Mouse (Mus musculus): ENCODE results near the gene Palm2. TPM values are rescaled to one million over a fixed set of nuclear protein-coding genes. Genes with fewer than 3 reads are reported as not detected.
A peak's percentile ranks its signal among the peaks of the same experiment; 100 is the strongest.

The Palm2 gene
- polyA plus RNA-seq, 1 experiment from 2014 or later: 11.8 TPM

DNA sequence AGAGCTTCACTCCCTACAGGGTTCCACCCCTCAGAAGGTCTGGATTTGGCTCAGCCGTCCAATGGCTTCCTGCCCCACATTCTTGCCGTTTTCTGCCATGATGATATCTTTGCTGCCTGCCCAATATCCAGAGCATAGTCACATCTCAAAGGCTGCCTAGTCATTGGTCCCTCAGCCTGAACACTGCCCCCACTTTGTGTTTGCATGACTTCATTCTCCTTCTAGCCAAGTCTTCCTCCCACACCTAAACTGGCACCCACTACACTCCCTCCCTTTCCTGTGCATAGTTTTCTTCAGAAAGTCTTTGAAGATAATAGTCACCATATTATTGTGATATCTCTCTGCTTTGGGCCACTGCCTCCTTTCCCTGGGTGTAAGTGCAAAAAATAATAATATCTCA lies 123.1 kb downstream of the Palm2 start:
- Histone ChIP-seq H3K4me1 (ENCODE audit: control insufficient read depth, insufficient read depth, low read length) (peaks cover 36% of the 10 kb centered on the region), H3K4me3 (ENCODE audit: low read length) (no peak overlapping the region)

DNA sequence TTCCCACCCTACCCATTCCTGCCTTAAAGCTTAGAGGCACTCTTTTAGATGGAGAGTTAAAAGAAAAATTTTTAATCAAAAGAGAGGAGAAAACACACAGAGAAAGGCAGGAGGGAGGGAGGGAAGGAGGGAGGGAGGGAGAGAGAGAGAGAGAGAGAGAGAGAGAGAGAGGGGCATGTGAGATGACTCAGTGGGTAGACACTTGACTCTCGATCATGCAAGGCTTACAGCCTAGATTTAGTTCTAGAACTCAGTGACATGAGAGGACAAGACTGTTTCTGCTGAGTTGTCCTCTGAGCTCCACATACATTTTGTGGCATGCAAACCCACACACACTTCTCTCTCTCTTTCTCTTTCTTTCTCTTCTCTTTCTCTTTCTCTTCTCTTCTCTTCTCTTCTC lies 125.4 kb downstream of the Palm2 start:
- H3K4me2 ChIP-seq (ENCODE audit: low read depth, low read length): peak overlapping the region; percentile 63; the same call in 1 of the 2 replicates
- H3K36me3 ChIP-seq (ENCODE audit: control insufficient read depth, insufficient read depth): no peaks in the 10 kb centered on the region
- H3K27me3 ChIP-seq (ENCODE audit: control insufficient read depth, insufficient read depth, low read length): no peaks in the 10 kb centered on the region
- no peak overlapping the region for H3K9ac ChIP-seq (ENCODE audit: low read length)
- no peak overlapping the region for H3K4me3 ChIP-seq (ENCODE audit: low read length)
- no peaks in the 10 kb centered on the region for H3K9me3 ChIP-seq (replicated peaks; ENCODE audit: control insufficient read depth, low read length)
- H3K27ac ChIP-seq (ENCODE audit: low read length): peak overlapping the region; percentile 98
- H3K4me1 ChIP-seq (ENCODE audit: control insufficient read depth, insufficient read depth, low read length): peaks cover 44% of the 10 kb centered on the region
- no peak for ATAC-seq (replicated peaks; ENCODE audit: extremely low read depth, insufficient read depth, low FRiP score)
- 23% methylated on average over 1 of the region's 1 CpGs for WGBS

More for the DNA sequence above, 123.1 kb downstream of the Palm2 start:
- Histone ChIP-seq H3K36me3 (ENCODE audit: control insufficient read depth, insufficient read depth) (no peaks in the 10 kb centered on the region), H3K27me3 (ENCODE audit: control insufficient read depth, insufficient read depth, low read length) (no peaks in the 10 kb centered on the region), H3K4me2 (ENCODE audit: low read depth, low read length) (no peak overlapping the region), H3K9me3 (replicated peaks; ENCODE audit: control insufficient read depth, low read length) (no peaks in the 10 kb centered on the region), H3K27ac (ENCODE audit: low read length) (no peak overlapping the region), H3K9ac (ENCODE audit: low read length) (no peak overlapping the region)
- WGBS: 48% methylated on average over 2 of the region's 2 CpGs
- no peak for ATAC-seq (replicated peaks; ENCODE audit: extremely low read depth, insufficient read depth, low FRiP score)

DNA sequence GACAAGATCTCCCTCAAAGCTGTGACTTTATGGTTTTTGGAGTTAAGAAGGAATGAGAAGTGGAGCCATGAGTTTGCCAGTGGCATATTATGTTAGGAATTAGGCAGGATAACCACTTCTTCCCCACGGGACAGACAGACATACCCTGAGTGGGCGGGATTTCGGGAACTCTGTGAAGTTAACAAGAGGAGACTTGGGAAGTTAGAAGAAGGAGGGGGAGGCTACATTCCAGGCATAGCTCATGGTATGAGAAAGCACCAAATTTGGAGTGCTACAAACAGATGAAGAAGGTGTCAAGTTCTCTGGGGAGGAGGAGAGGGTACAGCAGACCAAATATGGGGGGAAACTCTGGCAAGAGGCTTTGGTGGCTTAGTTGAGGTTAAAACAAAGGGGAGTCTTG lies 126.0 kb downstream of the Palm2 start:
- 15% methylated on average over 3 of the region's 3 CpGs for WGBS
- peak; percentile 81 for ATAC-seq (replicated peaks; ENCODE audit: extremely low read depth, insufficient read depth, low FRiP score)
- Histone ChIP-seq H3K4me1 (ENCODE audit: control insufficient read depth, insufficient read depth, low read length) (peaks cover 43% of the 10 kb centered on the region), H3K27ac (ENCODE audit: low read length) (peak overlapping the region; percentile 98), H3K27me3 (ENCODE audit: control insufficient read depth, insufficient read depth, low read length) (no peaks in the 10 kb centered on the region), H3K36me3 (ENCODE audit: control insufficient read depth, insufficient read depth) (no peaks in the 10 kb centered on the region), H3K9me3 (replicated peaks; ENCODE audit: control insufficient read depth, low read length) (no peaks in the 10 kb centered on the region), H3K4me3 (ENCODE audit: low read length) (peak overlapping the region; percentile 34), H3K9ac (ENCODE audit: low read length) (peak overlapping the region; percentile 73), H3K4me2 (ENCODE audit: low read depth, low read length) (peak overlapping the region; percentile 63)

DNA sequence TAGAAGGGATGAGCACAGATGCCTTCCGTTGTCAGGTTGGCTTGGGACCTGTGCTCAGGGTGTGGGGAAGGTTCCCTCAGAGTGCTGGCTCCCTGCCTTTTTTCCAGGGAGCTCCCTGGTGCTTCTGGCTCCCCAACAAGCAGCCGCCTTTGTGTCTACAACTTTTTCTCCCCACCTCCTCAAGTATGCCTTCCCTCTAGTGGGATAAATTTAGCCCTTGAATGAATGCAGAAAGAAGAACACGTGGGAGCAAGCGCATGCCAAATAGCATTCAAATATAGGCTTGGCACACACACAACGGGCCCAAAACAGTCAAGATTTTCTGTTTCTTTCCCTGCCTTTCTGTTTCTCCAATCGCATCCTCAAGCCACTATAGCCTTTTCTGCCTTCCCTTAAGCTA lies 127.0 kb downstream of the Palm2 start:
- H3K27ac ChIP-seq (ENCODE audit: low read length): peak overlapping the region; percentile 98
- H3K4me3 ChIP-seq (ENCODE audit: low read length): peak overlapping the region; percentile 34
- peaks cover 46% of the 10 kb centered on the region for H3K4me1 ChIP-seq (ENCODE audit: control insufficient read depth, insufficient read depth, low read length)
- H3K9ac ChIP-seq (ENCODE audit: low read length): peak overlapping the region; percentile 73
- ATAC-seq (replicated peaks; ENCODE audit: extremely low read depth, insufficient read depth, low FRiP score): peak; percentile 67
- peak overlapping the region; percentile 63 for H3K4me2 ChIP-seq (ENCODE audit: low read depth, low read length)
- 25% methylated on average over 6 of the region's 6 CpGs for whole genome bisulfite sequencing
- H3K36me3 ChIP-seq (ENCODE audit: control insufficient read depth, insufficient read depth): no peaks in the 10 kb centered on the region
- no peaks in the 10 kb centered on the region for H3K9me3 ChIP-seq (replicated peaks; ENCODE audit: control insufficient read depth, low read length)
- H3K27me3 ChIP-seq (ENCODE audit: control insufficient read depth, insufficient read depth, low read length): no peaks in the 10 kb centered on the region

DNA sequence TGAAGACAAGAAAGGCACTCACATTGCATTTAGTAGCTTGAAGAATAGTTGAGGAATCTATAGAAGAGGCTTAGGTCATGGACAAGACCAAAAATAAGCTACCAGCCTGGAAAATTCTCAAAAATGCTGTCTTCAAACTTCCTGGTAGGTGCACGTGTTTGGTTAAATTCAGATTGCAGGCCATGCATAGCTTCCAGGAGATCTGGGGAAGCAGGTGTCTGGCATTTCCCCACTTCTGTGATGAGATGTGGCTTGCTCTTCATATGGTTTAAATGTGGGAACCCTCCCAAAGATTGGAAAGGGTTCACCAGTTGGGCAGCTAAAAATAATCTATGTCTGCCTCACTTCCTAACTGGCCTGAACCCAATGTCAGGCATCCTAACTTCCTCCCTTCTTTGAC lies 131.2 kb downstream of the Palm2 start:
- H3K9ac ChIP-seq (ENCODE audit: low read length): no peak overlapping the region
- peak overlapping the region; percentile 28; the same call in 1 of the 2 replicates for H3K27ac ChIP-seq (ENCODE audit: low read length)
- no peak for ATAC-seq (replicated peaks; ENCODE audit: extremely low read depth, insufficient read depth, low FRiP score)
- H3K4me2 ChIP-seq (ENCODE audit: low read depth, low read length): no peak overlapping the region
- H3K4me1 ChIP-seq (ENCODE audit: control insufficient read depth, insufficient read depth, low read length): peaks cover 41% of the 10 kb centered on the region
- no peaks in the 10 kb centered on the region for H3K36me3 ChIP-seq (ENCODE audit: control insufficient read depth, insufficient read depth)
- H3K9me3 ChIP-seq (replicated peaks; ENCODE audit: control insufficient read depth, low read length): no peaks in the 10 kb centered on the region
- no peaks in the 10 kb centered on the region for H3K27me3 ChIP-seq (ENCODE audit: control insufficient read depth, insufficient read depth, low read length)
- H3K4me3 ChIP-seq (ENCODE audit: low read length): no peak overlapping the region
- WGBS: 54% methylated on average over 1 of the region's 1 CpGs

DNA sequence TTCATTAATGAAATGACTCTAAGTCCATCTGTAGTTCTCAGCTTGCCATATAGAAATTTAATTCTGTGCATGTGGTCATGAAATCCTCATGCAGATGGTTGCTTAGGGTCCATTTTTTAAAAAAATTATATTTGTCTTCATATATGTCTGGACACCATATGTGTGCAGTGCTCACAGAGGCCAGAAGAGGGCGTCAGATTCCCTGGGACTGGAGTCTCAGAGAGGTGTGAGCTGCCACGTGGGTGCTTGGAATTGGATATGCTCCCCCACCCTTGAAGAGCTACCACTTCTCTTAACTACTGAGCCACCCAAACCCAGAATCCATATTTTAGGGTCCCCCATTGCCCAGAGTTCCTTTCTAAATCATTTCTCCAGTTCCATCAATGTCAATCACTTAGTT lies 131.8 kb downstream of the Palm2 start:
- H3K4me2 ChIP-seq (ENCODE audit: low read depth, low read length): no peak overlapping the region
- no peak overlapping the region for H3K4me3 ChIP-seq (ENCODE audit: low read length)
- H3K9ac ChIP-seq (ENCODE audit: low read length): no peak overlapping the region
- H3K36me3 ChIP-seq (ENCODE audit: control insufficient read depth, insufficient read depth): no peaks in the 10 kb centered on the region
- no peak overlapping the region; the same call in 1 of the 2 replicates for H3K27ac ChIP-seq (ENCODE audit: low read length)
- H3K27me3 ChIP-seq (ENCODE audit: control insufficient read depth, insufficient read depth, low read length): no peaks in the 10 kb centered on the region
- 70% methylated on average over 2 of the region's 2 CpGs for WGBS
- H3K9me3 ChIP-seq (replicated peaks; ENCODE audit: control insufficient read depth, low read length): no peaks in the 10 kb centered on the region
- peaks cover 39% of the 10 kb centered on the region for H3K4me1 ChIP-seq (ENCODE audit: control insufficient read depth, insufficient read depth, low read length)
- ATAC-seq (replicated peaks; ENCODE audit: extremely low read depth, insufficient read depth, low FRiP score): no peak

DNA sequence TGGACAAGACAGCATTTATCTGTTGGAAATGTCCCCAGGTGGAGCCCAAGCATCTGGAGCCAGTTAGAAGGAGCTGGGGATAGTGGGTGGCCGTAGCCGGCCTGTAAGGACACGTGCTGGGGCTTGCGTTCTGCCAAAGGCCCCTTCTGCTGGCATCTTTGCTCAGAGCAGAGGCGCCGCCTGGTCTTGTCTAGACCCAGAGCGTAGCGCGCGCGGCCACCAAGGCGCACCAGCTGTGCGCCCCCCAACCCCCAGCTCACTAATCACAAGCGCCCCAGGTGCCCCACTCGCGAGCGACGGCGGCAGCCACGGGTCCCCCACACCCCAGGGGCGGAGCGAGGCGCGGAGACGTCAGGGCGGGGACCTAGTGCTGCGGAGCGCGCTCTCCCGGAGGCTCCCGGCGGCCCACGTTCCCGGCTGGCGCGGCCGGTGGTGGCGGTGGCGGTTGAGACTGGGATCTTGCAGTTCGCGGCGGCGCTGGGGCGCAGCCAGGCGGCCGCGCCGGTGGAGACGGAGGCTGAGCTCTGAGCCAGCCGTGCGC lies 133.7 kb downstream of the Palm2 start, which contains the start of gene Pakap:
TSS of gene Pakap (plus strand) at position 514 of the 541 bp plus-strand sequence.
- Histone ChIP-seq H3K9me3 (replicated peaks; ENCODE audit: control insufficient read depth, low read length) (no peaks in the 10 kb centered on the region), H3K27me3 (ENCODE audit: control insufficient read depth, insufficient read depth, low read length) (no peaks in the 10 kb centered on the region), H3K9ac (ENCODE audit: low read length) (peak within 1 kb of the TSS; percentile 84), H3K4me1 (ENCODE audit: control insufficient read depth, insufficient read depth, low read length) (peaks cover 37% of the 10 kb centered on the region), H3K4me2 (ENCODE audit: low read depth, low read length) (peak within 1 kb of the TSS; percentile 71), H3K4me3 (ENCODE audit: low read length) (peak within 1 kb of the TSS; percentile 72), H3K36me3 (ENCODE audit: control insufficient read depth, insufficient read depth) (no peaks in the 10 kb centered on the region), H3K27ac (ENCODE audit: low read length) (peak within 1 kb of the TSS; percentile 96)
- peak; percentile 84 for ATAC-seq (replicated peaks; ENCODE audit: extremely low read depth, insufficient read depth, low FRiP score)
- under 1% methylated on average over 45 of the region's 51 CpGs for WGBS

DNA sequence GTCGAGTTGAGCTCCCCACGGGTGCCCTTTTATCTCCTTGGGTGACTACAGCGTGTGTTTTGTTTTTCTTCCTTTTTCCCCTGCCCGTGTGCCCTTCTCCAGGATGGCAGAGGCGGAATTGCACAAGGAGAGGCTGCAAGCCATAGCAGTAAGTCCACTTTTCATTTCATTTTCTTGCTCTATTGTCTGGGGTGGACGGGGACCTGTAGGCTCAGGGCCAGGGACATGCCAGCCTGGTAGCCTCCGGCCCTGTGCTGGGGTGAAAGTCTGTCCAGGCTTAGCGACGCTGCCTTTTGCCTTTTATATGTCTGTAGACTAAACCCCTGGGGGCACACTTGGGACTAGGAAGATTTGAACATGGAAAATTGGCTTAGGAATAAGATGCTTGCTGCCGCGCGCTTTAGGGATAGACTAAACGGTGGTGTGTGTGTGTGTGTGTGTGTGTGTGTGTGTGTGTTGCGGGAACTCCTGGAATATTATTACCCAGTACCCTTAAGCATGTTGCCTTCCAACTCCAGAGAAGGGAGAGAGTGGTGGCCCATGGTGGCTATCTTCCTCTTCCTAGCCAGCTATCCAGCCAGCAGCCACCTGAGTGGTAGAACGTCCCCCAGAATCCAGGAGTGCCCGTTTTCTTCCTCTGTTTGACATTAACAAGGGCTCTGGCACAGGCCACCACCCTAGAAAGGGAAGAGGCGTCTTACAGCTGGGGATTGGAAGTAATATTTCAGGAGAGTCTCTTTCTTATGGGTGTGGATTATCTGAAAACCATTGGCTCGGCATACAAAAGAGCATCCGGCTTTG lies 134.4 kb downstream of the Palm2 start:
- Histone ChIP-seq H3K4me1 (ENCODE audit: control insufficient read depth, insufficient read depth, low read length) (peaks cover 37% of the 10 kb centered on the region), H3K4me2 (ENCODE audit: low read depth, low read length) (peak overlapping the region; percentile 71), H3K9ac (ENCODE audit: low read length) (peak overlapping the region; percentile 84), H3K27me3 (ENCODE audit: control insufficient read depth, insufficient read depth, low read length) (no peaks in the 10 kb centered on the region), H3K9me3 (replicated peaks; ENCODE audit: control insufficient read depth, low read length) (no peaks in the 10 kb centered on the region), H3K4me3 (ENCODE audit: low read length) (peak overlapping the region; percentile 72), H3K36me3 (ENCODE audit: control insufficient read depth, insufficient read depth) (no peaks in the 10 kb centered on the region), H3K27ac (ENCODE audit: low read length) (peak overlapping the region; percentile 96)
- WGBS: 16% methylated on average over 19 of the region's 19 CpGs
- no peak for ATAC-seq (replicated peaks; ENCODE audit: extremely low read depth, insufficient read depth, low FRiP score)

DNA sequence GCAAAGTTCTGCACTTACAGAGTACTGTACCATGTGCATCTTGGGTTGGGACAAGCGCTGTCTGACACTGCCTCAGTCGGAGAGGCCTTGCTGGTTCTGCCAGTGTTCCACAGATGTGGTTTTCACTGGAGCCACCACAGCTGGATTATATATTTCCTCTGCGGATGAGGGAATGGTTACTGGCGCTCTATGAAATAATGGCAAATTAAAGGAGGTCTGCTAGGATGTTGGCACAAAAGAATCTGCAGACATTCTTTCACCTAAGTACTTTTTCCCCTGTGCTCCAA lies 135.0 kb downstream of the Palm2 start:
- Histone ChIP-seq H3K4me2 (ENCODE audit: low read depth, low read length) (peak overlapping the region; percentile 71), H3K4me1 (ENCODE audit: control insufficient read depth, insufficient read depth, low read length) (peaks cover 36% of the 10 kb centered on the region), H3K9me3 (replicated peaks; ENCODE audit: control insufficient read depth, low read length) (no peaks in the 10 kb centered on the region), H3K27ac (ENCODE audit: low read length) (peak overlapping the region; percentile 96), H3K9ac (ENCODE audit: low read length) (peak overlapping the region; percentile 84), H3K36me3 (ENCODE audit: control insufficient read depth, insufficient read depth) (no peaks in the 10 kb centered on the region), H3K4me3 (ENCODE audit: low read length) (peak overlapping the region; percentile 72), H3K27me3 (ENCODE audit: control insufficient read depth, insufficient read depth, low read length) (no peaks in the 10 kb centered on the region)
- 36% methylated on average over 4 of the region's 4 CpGs for WGBS
- ATAC-seq (replicated peaks; ENCODE audit: extremely low read depth, insufficient read depth, low FRiP score): no peak

All from heart, embryonic 16.5 days (tissue).